Mouse (Mus musculus) activated CD4-positive, CD25-positive, alpha-beta regulatory T cell (primary cell): Measurements from ENCODE around the gene Icos. TPM values are rescaled to one million over a fixed set of nuclear protein-coding genes. Genes with fewer than 3 reads are reported as not detected.

Source experiments
- polyA plus RNA-seq, 2 experiments: library from polyadenylated mRNA; unstranded; fragments of 100-300 nt; shearing (Covaris generic); gene quantifications; one replicate each; pipeline ENCODE4 v1.2.1; 2017

Gene Icos
- 100 to 1,000 TPM; 369 to 758 TPM for polyA plus RNA-seq

DNA sequence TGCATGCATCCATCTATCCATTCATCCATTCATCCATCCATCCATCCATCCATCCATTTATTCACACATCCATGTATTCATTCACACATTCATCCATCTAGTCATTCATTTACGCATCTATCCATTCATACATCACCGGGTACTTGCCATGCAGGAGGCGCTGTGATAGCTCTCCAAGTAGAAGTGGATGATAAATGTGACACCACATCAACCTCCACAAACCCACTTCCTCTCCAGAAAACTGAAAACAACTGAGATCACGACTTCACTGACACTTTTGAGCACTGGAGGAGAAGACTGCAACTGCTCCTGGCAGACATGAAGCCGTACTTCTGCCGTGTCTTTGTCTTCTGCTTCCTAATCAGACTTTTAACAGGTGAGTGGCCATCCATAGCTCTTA, at the start of gene Icos:
TSS of gene Icos (plus strand) at position 287 of the 400 bp plus-strand sequence.

Other genes starting within 250 kb of the Icos start
- 100 to 1,000 TPM; 296 to 466 TPM for gene Ctla4, start 90.9 kb upstream of the Icos start, polyA plus RNA-seq